Mouse (Mus musculus) kidney, adult 2 months (tissue): Measurements from ENCODE around the gene Mum1l1.

ENCODE experiments used
- CTCF ChIP-seq: fragments of 200-500 bp; conservative IDR thresholded peaks from 2 replicates; pipeline ENCODE4 v1.5.1; 2011; ENCODE audit warnings: low read depth, mild to moderate bottlenecking, control low read depth, low read length, moderate library complexity, mixed read lengths; ENCODE audit not compliant: insufficient read depth, insufficient read length
- POLR2A ChIP-seq: fragments of 200-500 bp; IDR thresholded peaks from one replicate; pipeline ENCODE4 v1.6.1; 2011; ENCODE audit warnings: low read depth, low read length, control low read depth

DNA sequence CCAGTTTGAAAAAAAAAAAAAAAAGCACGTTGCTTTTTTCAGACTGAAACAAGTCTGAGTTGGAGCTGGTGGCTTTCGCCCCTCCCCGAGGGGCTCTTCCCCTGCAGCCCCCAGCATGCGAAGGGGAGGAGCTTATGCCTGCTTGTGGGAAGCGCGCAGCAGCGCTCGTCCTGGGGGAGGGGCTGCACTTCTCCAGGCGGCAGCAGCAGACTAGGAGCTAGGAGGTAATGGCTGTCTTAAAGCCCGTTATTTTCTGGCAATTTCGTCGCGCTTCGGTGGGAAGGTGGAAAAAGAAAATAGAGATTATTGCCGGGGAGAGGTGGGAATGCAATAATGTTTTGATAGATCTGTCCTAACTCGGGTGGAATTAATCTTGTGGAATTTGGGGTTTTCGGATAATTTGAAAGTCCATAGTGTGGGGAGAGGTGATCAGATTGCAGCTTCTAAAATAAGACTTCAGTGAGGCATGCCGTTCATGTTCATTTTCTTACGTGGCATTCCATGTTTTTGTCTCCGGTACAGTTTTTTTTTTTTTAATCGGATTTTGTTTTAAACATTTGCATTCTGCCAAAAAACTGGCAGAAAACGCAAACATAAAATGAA lies 7.2 kb downstream of the Mum1l1 start:
- TF ChIP-seq CTCF (no peak), POLR2A (no peak)
